Mouse (Mus musculus) thymus, adult 2 months (tissue): ENCODE measurements around the gene Fbxo39.

Experiments used
- CTCF ChIP-seq: fragments of 200-500 bp; IDR thresholded peaks from 2 replicates; pipeline ENCODE4 v1.5.1; 2012; ENCODE audit warnings: mild to moderate bottlenecking, control low read depth, low read length, moderate library complexity, borderline replicate concordance; ENCODE audit not compliant: control insufficient read depth, poor library complexity, insufficient read depth; ENCODE audit errors: extremely low read depth
- POLR2A ChIP-seq: fragments of 200-500 bp; IDR thresholded peaks from 2 replicates; pipeline ENCODE4 v1.6.1; 2012; ENCODE audit warnings: mild to moderate bottlenecking, low read length, control low read depth, moderate library complexity; ENCODE audit not compliant: control insufficient read depth, poor library complexity, insufficient read depth; ENCODE audit errors: extremely low read depth

DNA sequence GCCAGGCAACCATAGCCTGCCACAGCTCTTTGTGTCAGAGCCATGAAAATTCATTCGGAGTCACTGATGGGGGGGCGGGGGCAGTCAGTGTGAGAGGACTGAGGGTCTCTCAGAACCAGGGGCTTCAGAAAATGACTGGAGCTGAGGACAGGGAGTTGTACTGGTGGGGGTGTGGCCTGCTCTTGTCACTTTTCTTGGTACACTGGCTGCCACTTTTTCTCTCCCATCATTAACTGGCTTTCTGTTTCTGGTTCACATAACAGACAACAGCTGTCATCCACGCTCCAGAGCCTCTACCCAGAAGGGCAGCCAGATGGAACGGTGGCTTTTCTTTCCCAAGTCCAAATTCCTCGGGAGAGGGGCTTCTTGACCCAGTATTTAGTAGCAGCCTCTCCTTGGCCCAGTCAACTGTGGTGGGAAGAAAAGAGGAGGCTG is 24.2 kb downstream of the Fbxo39 start:
- TF ChIP-seq CTCF = no peak
- TF ChIP-seq POLR2A = no peak
